Mouse (Mus musculus) olfactory bulb, adult 2 months (tissue): ENCODE data around the gene Baat. TPM values are rescaled to one million over a fixed set of nuclear protein-coding genes. Genes with fewer than 3 reads are reported as not detected.

ENCODE experiments used
- H3K27ac ChIP-seq: fragments of 200-500 bp; 2 replicates; pipeline ENCODE4 v1.5.1; 2012; ENCODE audit warnings: low read depth, low read length; ENCODE audit not compliant: insufficient read depth
- H3K4me1 ChIP-seq: fragments of 200-500 bp; 2 replicates; pipeline ENCODE4 v1.6.1; 2012; ENCODE audit warnings: low read length; ENCODE audit not compliant: control insufficient read depth, insufficient read depth
- H3K4me3 ChIP-seq: fragments of 200-500 bp; 2 replicates; pipeline ENCODE4 v1.5.1; 2012; ENCODE audit warnings: mild to moderate bottlenecking, low read depth, low read length, moderate library complexity; ENCODE audit not compliant: insufficient read depth
- CTCF ChIP-seq: fragments of 200-500 bp; IDR thresholded peaks from 2 replicates; pipeline ENCODE4 v1.5.1; 2012; ENCODE audit warnings: low read depth, mild to moderate bottlenecking, low read length, moderate library complexity; ENCODE audit not compliant: insufficient read depth
- POLR2A ChIP-seq: fragments of 200-500 bp; IDR thresholded peaks from 2 replicates; pipeline ENCODE4 v1.6.1; 2012; ENCODE audit warnings: mild to moderate bottlenecking, low read depth, low read length, moderate library complexity; ENCODE audit not compliant: insufficient read depth
- WGBS: fragments of 180-500 bp; shearing (Covaris S2); methylation state at CpG from one replicate; pipeline ENCODE4 v1.1.7; 2018; 5-methylcytosine and 5-hydroxymethylcytosine counted together
- polyA plus RNA-seq: library from polyadenylated mRNA; stranded (reverse); fragments of >200 nt; gene quantifications from 2 replicates; pipeline ENCODE4 v1.2.4, GENCODE M21; 2012; ENCODE audit warnings: low replicate concordance; ENCODE audit not compliant: missing spikeins, insufficient read depth, insufficient read length

The Baat gene
- polyA plus RNA-seq = not detected in 2 replicates

DNA sequence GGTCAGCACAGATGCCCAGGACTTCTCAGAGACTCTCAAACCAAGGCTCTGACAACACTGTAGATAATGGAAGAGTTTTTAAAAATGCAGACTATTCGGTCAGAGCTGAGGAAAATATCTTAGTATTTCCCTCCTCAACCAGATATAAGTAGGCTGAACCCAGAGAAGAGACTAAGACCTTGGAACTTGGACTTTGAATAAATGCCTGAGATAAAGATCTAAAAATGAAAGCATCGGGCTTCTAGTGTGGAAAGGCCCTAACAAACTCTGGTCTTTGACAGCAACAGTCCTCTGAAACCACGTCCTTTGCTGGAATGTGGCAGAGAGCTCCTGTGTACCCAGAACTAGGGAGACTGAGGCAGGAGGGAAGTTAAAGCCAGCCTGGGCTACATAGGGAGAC, at the start of gene Baat:
Baat (minus strand) TSS at position 172 of the 400 bp plus-strand sequence.
- H3K4me1 ChIP-seq = no peaks in the 10 kb centered on the region
- no peak within 1 kb of the TSS for H3K4me3 ChIP-seq
- no peak within 1 kb of the TSS for H3K27ac ChIP-seq
- TF ChIP-seq POLR2A = no peak
- no peak for TF ChIP-seq CTCF
- WGBS = 89% methylated on average over 3 of the region's 3 CpGs

GRCm38 (mm10) chr4:49553380-49553779, 47.0 kb upstream of the Baat start:
- H3K4me1 ChIP-seq = no peaks in the 10 kb centered on the region
- 95% methylated on average over 5 of the region's 5 CpGs for WGBS
- no peak overlapping the region for H3K27ac ChIP-seq
- no peak for TF ChIP-seq CTCF
- TF ChIP-seq POLR2A = no peak
- H3K4me3 ChIP-seq = no peak overlapping the region

DNA sequence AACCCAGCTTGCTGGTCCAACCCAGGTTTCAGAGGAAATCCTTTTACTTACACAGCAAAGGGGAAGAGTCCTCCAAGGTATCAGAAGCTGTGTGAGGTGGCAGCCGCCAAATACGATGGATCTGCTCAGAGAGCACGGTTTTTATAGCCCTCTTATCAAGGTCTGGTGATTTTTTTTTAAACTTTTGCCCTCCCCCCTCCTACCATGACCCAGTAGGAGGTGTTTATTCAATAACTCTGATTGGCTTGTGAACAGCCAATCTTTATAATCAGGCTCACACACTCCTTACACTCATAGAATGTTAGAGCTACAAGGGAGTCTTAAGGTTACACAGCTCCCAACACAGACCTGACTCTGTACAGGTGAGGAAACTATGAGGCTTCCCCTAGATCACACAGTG, 43.0 kb upstream of the Baat start, which contains the start of gene Aldob:
Aldob (minus strand) TSS at position 164 of the 400 bp plus-strand sequence.
- no peaks in the 10 kb centered on the region for H3K4me1 ChIP-seq
- no peak within 1 kb of the TSS for H3K4me3 ChIP-seq
- H3K27ac ChIP-seq = no peak within 1 kb of the TSS
- TF ChIP-seq CTCF = no peak
- TF ChIP-seq POLR2A = no peak
- 70% methylated on average over 3 of the region's 3 CpGs for WGBS

GRCm38 (mm10) chr4:49547544-49548219, 41.3 kb upstream of the Baat start:
- Histone ChIP-seq H3K27ac (no peak overlapping the region), H3K4me1 (no peaks in the 10 kb centered on the region), H3K4me3 (no peak overlapping the region)
- WGBS = 85% methylated on average over 7 of the region's 7 CpGs
- TF ChIP-seq CTCF = no peak
- no peak for TF ChIP-seq POLR2A

- no peak overlapping the region for H3K27ac ChIP-seq
- TF ChIP-seq POLR2A = no peak
- TF ChIP-seq CTCF = no peak
- no peaks in the 10 kb centered on the region for H3K4me1 ChIP-seq
- H3K4me3 ChIP-seq = no peak overlapping the region
- WGBS = 69% methylated on average over 6 of the region's 6 CpGs
These were observed 40.7 kb upstream of the Baat start for GRCm38 (mm10) chr4:49546873-49547543.

DNA sequence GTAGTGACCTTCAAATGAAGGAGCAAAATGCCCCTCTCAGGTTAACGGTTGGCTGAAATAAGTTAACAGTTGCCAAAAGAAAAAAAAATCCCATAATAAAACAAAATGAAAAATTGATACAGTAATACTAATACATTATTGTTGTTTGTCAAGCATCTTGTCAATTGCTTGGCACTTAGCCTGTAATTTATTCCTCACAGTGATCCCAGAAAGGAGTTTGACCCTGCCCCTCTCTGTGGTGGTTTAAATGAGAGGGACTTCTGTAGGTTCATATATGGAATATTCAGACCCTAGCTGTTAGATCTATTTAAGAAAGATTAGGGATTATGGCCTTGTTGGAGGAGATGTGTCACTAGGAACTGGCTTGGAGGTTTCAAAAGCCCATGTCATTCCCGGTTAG, 39.7 kb upstream of the Baat start:
- no peaks in the 10 kb centered on the region for H3K4me1 ChIP-seq
- TF ChIP-seq CTCF (no peak), POLR2A (no peak)
- H3K4me3 ChIP-seq = no peak overlapping the region
- WGBS = 85% methylated on average over 2 of the region's 2 CpGs
- no peak overlapping the region for H3K27ac ChIP-seq

DNA sequence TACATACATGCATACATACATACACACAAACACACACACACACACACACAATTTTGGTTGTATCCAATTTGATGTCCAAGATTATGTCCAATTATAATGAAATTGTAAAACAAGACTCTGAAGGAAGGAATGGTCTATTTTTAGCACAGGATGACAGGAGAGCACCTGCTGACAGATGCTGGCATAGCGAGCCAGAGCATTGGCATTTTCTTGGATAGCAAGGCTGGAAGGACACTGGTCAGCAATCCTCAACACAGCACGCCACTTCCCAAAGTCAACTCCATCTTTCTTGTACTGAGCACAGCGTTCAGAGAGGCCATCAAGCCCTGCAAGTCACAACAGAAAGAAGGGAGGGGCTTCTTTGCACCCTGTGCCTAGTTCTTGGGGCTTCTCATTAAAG, 34.6 kb upstream of the Baat start:
- no peak overlapping the region for H3K4me3 ChIP-seq
- 83% methylated on average over 3 of the region's 3 CpGs for WGBS
- TF ChIP-seq CTCF = no peak
- no peak for TF ChIP-seq POLR2A
- H3K27ac ChIP-seq = no peak overlapping the region
- H3K4me1 ChIP-seq = no peaks in the 10 kb centered on the region

DNA sequence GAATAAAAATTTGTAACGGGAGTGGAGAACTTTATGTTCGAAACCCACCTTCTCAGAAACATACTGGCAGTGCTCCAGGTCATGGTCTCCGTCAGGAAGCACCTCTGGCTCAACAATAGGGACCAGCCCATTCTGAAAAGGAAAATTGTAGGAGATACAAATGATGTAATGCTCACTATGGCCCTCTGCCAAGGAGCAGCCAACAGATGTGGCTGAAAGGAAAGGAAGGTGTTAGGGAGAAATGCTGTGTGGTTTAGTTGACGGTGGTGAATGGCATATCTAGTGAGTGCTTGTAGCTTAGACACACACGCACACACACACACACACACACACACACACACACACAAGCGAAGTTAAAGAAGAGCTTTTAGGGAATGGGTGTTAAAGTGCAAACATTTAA, 33.3 kb upstream of the Baat start:
- 52% methylated on average over 6 of the region's 6 CpGs for WGBS
- Histone ChIP-seq H3K4me1 (no peaks in the 10 kb centered on the region), H3K27ac (no peak overlapping the region), H3K4me3 (no peak overlapping the region)
- no peak for TF ChIP-seq POLR2A
- TF ChIP-seq CTCF = no peak

DNA sequence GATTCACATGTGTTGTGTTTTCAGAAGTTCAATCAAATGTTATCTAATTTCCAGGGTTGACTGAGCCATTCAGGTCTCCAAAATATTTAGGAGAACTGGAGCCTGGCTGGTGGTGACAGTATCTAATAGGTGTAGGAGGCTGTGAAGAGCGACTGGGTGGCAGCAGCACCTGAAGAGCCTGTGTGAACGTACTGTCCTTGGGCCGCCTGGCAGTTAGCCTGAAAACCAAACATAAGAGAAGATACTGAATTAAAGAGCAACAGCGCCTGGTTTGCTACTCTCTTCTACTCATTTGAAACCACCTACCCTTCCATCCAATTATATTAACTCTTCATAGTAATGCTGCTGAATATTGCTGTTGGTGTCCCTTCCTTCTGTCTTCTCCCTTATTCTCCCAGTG, 30.3 kb upstream of the Baat start:
- H3K27ac ChIP-seq = no peak overlapping the region
- TF ChIP-seq CTCF = no peak
- TF ChIP-seq POLR2A = no peak
- WGBS = 93% methylated on average over 4 of the region's 4 CpGs
- H3K4me3 ChIP-seq = no peak overlapping the region
- no peaks in the 10 kb centered on the region for H3K4me1 ChIP-seq
